Mouse (Mus musculus) E14TG2a.4 (cell line): ENCODE results near the gene Sos1.

Experiments used
- CTCF ChIP-seq: conservative IDR thresholded peaks from 2 replicates; pipeline ENCODE4 v1.5.1; 2014; ENCODE audit warnings: low read length
- POU5F1 ChIP-seq: IDR thresholded peaks from 2 replicates; pipeline ENCODE4 v1.6.1; 2014; ENCODE audit warnings: low read length, borderline replicate concordance

- no peak for TF ChIP-seq CTCF
- no peak for TF ChIP-seq POU5F1
Observed at GRCm38 (mm10) chr17:80368606-80369005, 111.6 kb downstream of the Sos1 start.
